Mouse (Mus musculus): ENCODE measurements around the gene Scmh1.
A peak's percentile ranks its signal among the peaks of the same experiment; 100 is the strongest.

The Scmh1 gene

GRCm38 (mm10) chr4:120556592-120556991 lies 151.5 kb downstream of the Scmh1 start:
- DNase-seq (ENCODE audit: low spot score): no peak

GRCm38 (mm10) chr4:120565726-120566125 lies 160.6 kb downstream of the Scmh1 start:
- no peak for DNase-seq (ENCODE audit: low spot score)

GRCm38 (mm10) chr4:120568005-120568404 lies 162.9 kb downstream of the Scmh1 start:
- DNase-seq (ENCODE audit: low spot score): no peak

- no peak for DNase-seq (ENCODE audit: low spot score)
Observed at GRCm38 (mm10) chr4:120569025-120569424, 163.9 kb downstream of the Scmh1 start.

GRCm38 (mm10) chr4:120569486-120570437 lies 164.7 kb downstream of the Scmh1 start, which contains the start of gene Ctps:
Gene Ctps, minus strand, starts transcription at chr4:120570276.
- peak; percentile 89 for DNase-seq (ENCODE audit: low spot score)

- DNase-seq (ENCODE audit: low spot score): no peak
Observed at GRCm38 (mm10) chr4:120570438-120571069, 165.5 kb downstream of the Scmh1 start.

- no peak for DNase-seq (ENCODE audit: low spot score)
Observed at GRCm38 (mm10) chr4:120571070-120571464, 166.0 kb downstream of the Scmh1 start.

GRCm38 (mm10) chr4:120571691-120572090 lies 166.6 kb downstream of the Scmh1 start:
- no peak for DNase-seq (ENCODE audit: low spot score)
